Mouse (Mus musculus) T-helper 2 cell (primary cell): ENCODE results near the gene Tmem123.

Experiments
- in situ Hi-C: fragments of 300-600 bp; cut with MboI, MseI; formaldehyde crosslinking; loops from one replicate; pipeline ENCODE4 v1.15.1; 2025; ENCODE audit warnings: high pct_unique_total_duplicates

The Tmem123 gene

DNA sequence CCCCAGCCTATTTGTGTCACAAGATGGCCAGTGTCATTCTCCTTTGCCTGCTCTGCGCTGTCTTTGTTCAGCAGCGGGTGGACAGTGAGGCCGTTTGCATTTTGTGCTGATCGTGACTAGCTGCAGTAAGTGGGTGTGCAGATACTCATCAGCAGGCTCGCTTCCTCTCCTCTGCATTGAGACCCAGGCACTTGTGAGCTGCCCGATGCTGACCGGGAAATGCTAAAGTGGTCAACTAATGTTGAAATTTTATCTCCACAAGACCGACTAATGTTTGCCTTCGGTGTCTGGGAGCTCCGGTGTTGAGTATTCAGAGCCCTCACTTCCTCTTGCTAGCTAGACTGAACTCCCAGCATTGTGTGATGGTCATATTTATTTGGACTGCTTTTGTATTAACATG is 10.7 kb downstream of the Tmem123 start:
- in situ Hi-C loops, result loop anchor here (5.0 kb wide), 1 partner anchor 48 kb away; no protein-coding TSS in a partner anchor

DNA sequence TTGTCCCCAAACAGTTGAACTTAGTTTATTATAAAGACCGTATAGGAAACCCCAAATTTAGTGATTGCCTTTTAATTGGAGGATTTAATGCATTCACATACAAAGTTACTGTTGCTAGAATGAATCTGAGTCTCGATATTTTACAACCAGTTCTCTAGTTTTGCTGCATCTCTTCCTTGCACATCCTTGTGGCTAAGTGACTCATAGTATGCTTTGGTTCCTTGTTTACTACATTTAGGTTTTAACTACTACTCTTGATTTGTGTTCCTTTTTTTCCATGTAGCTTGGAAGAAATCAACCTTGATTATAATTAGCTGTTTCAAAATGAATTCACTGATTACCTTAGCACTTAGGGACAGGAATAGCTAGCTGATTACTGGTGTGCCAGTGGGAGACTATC is 11.2 kb downstream of the Tmem123 start:
- in situ Hi-C loops, result no loop called here

DNA sequence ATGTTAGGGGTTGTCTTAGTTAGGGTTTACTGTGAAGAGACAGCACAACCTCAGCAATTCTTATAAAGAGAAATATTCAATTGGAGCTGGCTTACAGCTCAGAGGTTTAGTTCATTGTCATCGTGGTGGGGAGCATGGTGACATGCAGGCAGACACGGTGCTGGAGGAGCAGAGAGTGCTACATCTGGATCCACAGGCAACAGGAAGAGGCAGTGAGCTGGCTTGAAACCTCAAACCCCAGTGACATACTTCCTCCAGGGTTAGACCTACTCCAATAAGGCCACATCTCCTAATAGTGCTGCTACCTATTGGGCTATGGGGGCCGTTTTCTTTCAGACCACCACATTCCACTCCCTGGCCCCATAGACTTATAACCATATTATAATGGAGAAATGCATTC is 12.1 kb downstream of the Tmem123 start:
- in situ Hi-C loops, result no loop called here

DNA sequence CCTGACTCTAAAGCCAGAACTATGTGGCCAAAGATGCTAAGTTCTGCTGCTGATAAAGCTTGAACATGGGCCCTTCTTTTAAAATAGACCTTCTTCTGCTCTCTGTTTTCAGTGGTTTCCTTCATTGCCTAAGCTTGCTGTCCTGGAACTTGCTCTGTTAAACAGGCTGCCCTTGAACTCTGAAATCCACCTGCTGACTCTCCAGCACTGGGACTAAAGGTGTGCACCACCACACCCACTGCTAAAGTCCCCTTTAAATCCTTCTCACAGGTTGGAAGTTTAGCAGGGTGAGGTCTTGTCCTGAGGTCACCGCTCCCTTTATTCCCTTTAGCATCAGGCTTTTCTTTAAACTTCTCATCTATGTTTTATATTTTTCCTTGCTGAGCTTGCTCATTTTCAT is 13.1 kb downstream of the Tmem123 start:
- in situ Hi-C loops, result no loop called here

GRCm38 (mm10) chr9:7777652-7778051 is 13.8 kb downstream of the Tmem123 start:
- in situ Hi-C loops, result no loop called here

DNA sequence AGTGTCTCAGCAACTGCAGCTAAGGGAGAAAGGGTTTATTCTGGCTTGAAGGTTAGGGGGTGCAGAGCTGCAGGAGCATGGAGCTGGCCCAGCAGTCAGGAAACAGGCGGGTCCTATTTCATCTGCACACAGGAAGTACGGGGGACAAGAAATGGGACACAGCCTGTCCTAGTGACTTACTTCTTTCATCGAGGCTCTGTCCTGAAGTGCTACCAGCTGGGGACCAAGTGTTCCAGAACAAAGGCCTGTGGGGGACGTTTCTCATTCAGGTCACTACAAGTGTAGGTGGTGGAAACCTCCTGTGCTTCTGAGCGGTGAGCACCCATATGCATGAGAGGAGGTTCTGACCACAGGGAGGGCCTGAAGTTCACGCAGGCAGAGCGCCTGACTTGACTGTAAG is 14.9 kb downstream of the Tmem123 start:
- in situ Hi-C loops, result no loop called here

DNA sequence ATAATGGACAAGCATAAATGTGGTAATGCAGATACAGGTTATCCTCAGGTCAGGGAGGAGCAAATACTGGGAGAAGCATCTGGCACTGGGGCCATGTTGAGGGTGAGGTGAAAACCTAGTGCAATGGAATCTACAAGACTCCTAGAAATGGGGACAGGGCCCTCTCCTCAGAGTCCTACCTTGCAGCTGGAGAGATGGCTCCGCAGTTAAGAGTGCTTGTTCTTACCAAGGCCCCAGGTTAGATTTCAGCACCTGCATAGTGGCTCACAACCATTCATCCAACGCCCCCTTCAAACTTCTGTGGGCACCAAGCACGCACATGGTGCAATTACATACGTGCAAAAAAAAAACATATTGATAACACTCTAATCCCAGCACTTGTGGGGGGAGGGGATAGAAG is 15.9 kb downstream of the Tmem123 start:
- in situ Hi-C loops, result no loop called here

DNA sequence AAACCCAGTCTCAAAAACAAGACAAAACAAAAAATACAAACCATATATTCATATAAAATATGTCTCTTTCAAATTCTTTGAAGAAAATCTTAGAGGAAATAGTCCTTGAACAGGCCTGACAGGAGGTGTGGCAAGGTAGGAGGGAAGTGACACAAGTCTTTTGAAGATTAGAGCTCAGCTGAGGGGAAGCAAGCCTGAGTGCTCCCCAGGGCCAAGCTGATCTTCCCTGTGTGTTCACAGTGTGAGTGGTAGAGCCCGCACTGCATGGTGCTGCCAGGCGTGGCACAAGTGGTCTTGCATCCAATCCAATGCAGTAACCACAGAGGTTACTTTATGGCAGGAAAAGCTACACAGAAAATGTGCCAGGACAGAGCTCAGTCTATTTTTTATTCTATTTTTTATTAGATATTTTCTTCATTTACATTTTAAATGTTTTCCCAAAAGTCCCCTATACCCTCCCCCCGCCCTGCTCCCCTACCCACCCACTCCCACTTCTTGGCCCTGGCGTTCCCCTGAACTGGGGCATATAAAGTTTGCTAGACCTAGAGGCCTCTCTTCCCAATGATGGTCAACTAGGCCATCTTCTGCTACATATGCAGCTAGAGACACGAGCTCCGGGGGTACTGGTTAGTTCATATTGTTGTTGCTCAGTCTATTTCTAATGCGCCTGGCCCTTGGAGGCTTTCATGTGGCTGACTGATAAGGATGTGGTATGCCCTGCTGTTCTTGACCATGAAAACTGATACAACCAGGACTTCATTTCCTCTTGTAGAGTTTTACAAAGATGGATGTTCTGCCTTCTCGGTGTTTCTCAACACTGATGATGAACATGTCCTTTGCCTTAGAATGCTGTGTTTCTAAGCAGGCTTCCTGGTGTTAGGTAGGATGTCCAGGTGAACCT is 16.7 kb downstream of the Tmem123 start:
- in situ Hi-C loops, result no loop called here

DNA sequence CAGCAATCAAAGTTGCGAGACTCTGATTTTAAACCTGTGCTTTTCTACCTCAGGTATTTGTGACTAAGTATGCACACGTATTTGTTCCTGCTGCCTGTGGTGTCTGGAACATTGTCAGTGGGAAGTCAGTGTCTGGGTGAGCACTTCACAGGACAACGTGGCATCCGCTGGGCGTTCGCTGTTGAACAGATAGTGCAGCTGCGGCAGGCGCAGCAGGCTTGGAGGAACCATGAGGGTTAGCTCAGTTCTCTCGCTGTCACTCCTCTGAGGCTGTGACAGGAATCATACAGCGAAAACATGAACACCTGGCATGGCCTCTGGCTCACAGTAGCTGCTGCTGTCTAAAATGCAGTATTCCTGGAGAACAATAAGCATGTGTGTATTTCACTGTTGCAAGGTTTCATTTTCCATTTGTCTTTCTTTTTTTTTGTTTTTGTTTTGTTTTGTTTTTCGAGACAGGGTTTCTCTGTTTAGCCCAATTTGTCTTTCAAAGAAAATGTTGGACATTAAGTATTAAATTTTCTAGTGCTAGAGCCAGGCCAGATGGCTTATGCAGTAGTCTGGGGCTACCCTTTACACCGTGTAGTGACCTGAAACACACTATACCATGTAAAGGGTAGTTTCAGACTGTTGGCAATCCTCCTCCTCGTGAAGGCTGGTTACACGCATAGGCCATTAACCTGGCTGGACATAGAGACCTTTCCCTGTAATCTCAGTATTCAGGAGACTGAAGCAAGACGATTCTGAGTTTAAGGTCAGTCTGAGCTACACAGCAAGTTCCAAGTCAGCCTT is 20.2 kb downstream of the Tmem123 start:
- in situ Hi-C loops, result no loop called here

DNA sequence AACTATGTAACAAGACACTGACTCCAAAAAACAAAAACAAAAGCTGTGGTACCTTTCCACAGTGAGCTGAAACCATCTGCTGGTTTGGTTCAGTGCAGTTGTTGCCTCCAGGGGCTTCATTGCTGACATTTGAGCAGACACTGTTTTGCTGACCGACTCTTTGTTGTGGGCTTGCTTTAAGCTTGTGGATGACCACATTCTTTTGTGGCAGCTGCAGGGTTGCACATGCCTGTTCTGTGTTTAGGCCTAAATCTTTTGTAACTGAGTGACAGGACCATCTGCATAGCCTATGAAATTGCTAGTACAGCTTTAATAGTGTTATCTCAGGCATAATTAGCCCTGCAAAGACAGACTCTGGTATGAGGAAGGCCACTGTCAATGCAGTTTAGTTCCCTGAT is 20.8 kb downstream of the Tmem123 start:
- in situ Hi-C loops, result no loop called here

DNA sequence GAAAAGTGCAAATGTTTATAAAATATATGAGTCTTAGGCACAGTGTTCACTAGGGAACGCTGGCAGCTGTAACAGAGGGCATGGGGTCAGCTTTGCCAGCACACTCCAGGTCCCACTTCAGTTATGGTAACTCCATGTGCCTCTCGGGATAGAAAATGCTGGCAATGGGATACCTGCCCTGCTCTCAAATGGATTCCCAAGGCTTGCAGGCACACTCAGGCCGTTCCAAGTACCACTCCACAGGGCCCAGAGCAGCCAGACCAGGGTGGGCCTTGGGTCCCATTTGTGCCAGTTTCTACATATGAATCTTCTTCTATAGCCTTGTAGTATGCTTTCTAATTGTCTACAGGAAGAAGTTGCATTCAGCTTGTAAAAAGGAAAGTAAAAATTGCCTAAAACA is 21.6 kb downstream of the Tmem123 start:
- in situ Hi-C loops, result no loop called here

GRCm38 (mm10) chr9:7786086-7786485 is 22.2 kb downstream of the Tmem123 start:
- in situ Hi-C loops, result no loop called here

DNA sequence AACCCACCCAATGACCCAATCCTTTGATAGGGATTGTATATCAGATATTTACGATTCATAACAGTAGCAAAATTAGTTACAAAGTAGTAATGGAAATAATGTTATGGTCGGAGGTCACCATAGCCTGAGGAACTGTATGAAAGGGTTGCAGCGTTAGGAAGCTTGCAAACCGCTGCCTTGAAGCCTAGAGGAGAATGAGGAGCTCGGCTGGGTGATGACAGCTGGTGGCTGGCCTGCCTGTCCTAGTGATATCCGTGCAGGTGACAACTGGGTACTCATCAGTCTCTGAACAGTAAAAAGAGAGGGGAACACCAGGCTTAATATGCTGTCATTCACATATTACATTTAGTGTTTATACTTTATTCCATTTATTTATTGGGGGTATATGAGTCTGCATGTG is 24.6 kb downstream of the Tmem123 start:
- in situ Hi-C loops, result no loop called here

- in situ Hi-C loops, result no loop called here
Measured at GRCm38 (mm10) chr9:7789764-7790575, 26.1 kb downstream of the Tmem123 start.

GRCm38 (mm10) chr9:7790580-7791084 is 26.8 kb downstream of the Tmem123 start:
- in situ Hi-C loops, result no loop called here

DNA sequence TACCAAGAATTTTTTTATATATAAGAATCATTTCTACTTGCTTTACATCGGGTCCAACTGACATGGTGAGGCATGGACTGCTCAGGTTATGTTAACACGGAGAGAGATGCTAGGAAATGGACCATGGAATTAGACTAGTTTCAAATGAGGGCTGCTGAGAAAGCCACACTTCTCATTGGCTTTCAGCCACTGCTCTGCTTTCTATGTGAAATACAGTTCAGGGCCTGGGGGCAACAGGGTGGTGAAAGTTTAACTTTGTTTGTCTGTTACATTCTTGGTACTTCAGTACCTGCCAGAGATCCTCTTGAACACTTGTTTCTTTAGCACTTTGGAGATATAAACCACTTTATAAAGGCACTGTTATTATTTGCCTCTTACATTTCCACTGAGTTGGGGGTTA is 29.7 kb downstream of the Tmem123 start:
- in situ Hi-C loops, result no loop called here

DNA sequence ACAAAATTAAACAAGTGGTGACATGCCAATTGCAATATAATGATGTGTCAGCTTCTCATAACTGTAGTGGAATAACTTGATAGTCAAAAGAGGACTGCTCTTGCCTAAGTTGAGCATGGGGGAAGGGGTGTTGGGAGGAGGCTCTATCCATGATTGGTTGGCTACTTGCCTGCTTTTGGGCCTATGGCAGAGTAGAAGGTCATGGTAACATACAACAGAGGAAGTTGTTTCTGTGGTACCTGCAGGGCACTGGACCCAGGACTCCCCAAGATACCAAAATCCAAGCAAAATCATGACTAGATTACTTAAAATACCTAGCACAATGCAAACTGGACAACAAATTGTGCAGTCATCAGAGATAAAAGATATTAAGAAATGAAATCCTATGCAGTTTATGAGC is 31.7 kb downstream of the Tmem123 start:
- in situ Hi-C loops, result no loop called here

DNA sequence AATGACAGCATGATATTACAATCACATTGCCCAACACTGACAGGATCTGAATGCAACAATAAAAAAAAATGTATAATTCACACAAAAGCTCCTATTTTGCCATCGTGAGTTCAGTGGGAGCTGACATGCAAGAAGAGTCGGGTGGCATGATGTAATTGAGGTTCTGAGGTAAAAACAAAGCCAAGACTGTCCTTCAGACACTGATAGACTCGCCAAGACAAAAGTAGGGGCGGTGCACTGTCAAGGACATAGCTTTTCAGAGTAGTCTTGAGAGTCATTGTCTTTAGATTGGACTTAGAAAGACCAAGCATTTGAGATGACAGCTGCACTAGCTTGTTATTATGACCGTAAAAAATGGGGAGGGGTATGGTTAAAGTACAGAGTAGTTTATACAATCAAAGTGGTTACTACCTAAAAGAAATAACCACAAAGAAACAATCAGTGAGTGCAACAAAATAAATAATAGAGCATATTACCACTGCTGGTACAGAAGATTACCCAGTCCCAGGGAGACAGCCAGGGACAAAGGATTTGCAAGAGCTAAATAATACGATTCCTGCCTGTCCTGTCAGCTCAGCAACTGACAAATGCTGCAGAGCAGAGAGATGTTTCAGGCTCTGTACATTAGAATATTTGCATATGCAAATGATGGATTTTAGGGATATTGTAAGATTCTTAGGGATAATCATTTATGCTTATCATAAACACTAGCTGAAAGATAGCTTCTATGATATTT is 32.5 kb downstream of the Tmem123 start:
- in situ Hi-C loops, result no loop called here

DNA sequence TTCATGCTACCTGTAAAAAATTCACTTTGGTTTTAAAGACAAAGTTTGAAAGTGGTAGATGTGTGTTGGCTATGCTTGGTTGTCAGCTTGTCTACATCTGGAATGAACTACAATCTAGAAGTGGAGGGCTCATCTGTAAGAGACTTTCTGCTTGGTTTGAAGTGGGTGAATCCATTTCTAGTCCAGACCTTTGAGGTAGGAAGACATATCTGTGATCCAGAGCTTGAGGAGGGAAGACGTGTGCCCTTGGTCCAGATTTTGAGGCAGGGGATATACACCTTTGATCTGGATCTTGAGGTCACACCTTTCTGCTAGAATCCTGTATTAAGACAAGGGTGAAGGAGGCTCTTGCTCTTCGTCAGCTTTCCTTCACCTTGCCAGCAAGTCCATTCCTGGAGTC is 33.7 kb downstream of the Tmem123 start:
- in situ Hi-C loops, result no loop called here

GRCm38 (mm10) chr9:7798555-7798954 is 34.7 kb downstream of the Tmem123 start:
- in situ Hi-C loops, result no loop called here

- in situ Hi-C loops, result no loop called here
Measured at GRCm38 (mm10) chr9:7805101-7805506, 41.3 kb downstream of the Tmem123 start.
